Mouse (Mus musculus) megakaryocyte, embryonic 14.5 days (primary cell): Measurements from ENCODE around the gene Dusp7.

Experiments
- FLI1 ChIP-seq: IDR thresholded peaks from 2 replicates; pipeline ENCODE4 v1.6.1; 2012; ENCODE audit warnings: low read length, inconsistent platforms, mixed read lengths
- GATA1 ChIP-seq: IDR thresholded peaks from 3 replicates; pipeline ENCODE4 v1.6.1; 2012; ENCODE audit warnings: mixed read lengths, low read length, inconsistent platforms, borderline replicate concordance

DNA sequence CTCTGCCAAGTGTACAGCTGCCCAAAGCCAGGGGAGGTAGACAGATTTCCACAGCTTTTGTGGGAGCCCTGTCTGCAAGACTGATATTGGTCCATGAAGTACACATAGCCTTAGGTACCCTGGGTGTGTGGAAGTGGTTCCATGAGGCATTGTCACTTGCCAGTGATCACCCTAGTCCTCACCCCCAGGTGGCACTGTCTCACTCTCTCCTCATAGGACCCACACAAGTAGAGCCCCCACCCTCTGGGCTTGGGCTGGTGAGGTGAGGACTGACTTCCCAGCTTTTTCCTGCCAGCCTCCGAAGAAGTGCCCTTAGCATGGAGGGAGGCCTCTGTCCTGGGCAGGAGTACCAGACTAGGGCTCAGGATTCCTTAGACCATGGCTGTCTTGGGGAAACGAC lies 19.4 kb upstream of the Dusp7 start:
- TF ChIP-seq FLI1, result no peak
- TF ChIP-seq GATA1, result no peak
